Mouse (Mus musculus): Measurements from ENCODE around the gene Cerkl. TPM values are rescaled to one million over a fixed set of nuclear protein-coding genes. Genes with fewer than 3 reads are reported as not detected.

Cerkl gene
- total and polyA plus RNA-seq, 2 experiments from 2014 or later = 0.11 to 1.5 TPM

DNA sequence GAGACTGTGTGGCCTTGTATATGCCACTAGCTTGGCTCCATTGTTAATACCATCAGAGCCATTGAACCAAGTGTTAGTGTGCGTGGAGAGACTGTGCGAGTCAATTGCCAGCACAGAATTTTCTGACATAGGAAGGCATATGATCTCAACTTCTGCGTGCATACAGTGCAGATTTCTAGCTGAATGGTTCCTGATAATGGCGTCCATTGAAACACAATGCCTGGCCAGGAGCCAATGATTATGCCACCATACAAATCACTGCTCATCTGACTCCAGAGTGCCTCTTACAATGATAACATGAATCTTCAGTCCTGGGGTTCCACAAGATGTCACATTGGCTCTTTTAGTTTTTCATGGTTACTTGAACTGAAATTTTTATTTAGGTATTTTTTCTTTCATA lies 7.2 kb downstream of the Cerkl start:
- no peaks in the 10 kb centered on the region for H3K36me3 ChIP-seq (ENCODE audit: insufficient read depth, low read length)
- WGBS = 72% methylated on average over 4 of the region's 4 CpGs
- no peak overlapping the region for H3K4me2 ChIP-seq (ENCODE audit: low read depth, low read length, poor library complexity, severe bottlenecking)
- no peak overlapping the region for H3K27ac ChIP-seq (ENCODE audit: low read depth, low read length)
- H3K4me3 ChIP-seq (ENCODE audit: low read depth, low read length) = no peak overlapping the region
- peaks cover 5% of the 10 kb centered on the region; the same call in 1 of the 2 replicates for H3K27me3 ChIP-seq (ENCODE audit: insufficient read depth, low read length)
- no peak overlapping the region for H3K9ac ChIP-seq (replicated peaks; ENCODE audit: low read length, poor library complexity, severe bottlenecking)
- no peaks in the 10 kb centered on the region for H3K4me1 ChIP-seq (ENCODE audit: insufficient read depth, low read length)
- TF ChIP-seq CTCF (IDR thresholded peaks at IDR 0.05) = no peak
- DNase-seq (ENCODE audit: low spot score) (peak; percentile 82), ATAC-seq (ENCODE audit: low FRiP score) (no peak)
- H3K9me3 ChIP-seq (ENCODE audit: low read length) = no peaks in the 10 kb centered on the region

DNA sequence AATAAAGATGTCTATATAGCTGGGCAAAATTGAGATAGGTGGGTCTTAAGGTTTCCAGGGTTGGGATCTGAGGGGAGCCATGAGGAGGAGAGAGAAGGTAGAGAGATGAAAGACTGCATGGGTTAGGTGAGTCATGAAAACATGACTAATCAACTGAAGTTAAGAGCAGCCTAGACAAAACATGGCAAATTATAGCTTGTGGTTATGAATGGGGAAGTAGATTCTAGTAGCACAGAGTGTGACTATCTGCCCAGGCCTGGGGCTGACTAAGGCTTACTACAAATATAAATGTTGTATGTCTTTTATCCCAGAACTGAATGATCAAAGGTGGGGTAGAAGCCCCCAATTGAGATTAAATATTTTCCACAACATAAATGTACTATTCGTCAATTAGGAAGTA lies 9.4 kb downstream of the Cerkl start:
- Histone ChIP-seq H3K36me3 (ENCODE audit: insufficient read depth, low read length) (no peaks in the 10 kb centered on the region), H3K4me2 (ENCODE audit: low read depth, low read length, poor library complexity, severe bottlenecking) (no peak overlapping the region), H3K4me3 (ENCODE audit: low read depth, low read length) (no peak overlapping the region), H3K9ac (replicated peaks; ENCODE audit: low read length, poor library complexity, severe bottlenecking) (no peak overlapping the region), H3K9me3 (ENCODE audit: low read length) (no peaks in the 10 kb centered on the region), H3K4me1 (ENCODE audit: insufficient read depth, low read length) (no peaks in the 10 kb centered on the region), H3K27ac (ENCODE audit: low read depth, low read length) (no peak overlapping the region), H3K27me3 (ENCODE audit: insufficient read depth, low read length) (0 out of 2 replicates have a peak, but pooled peaks cover 3% of the 10 kb centered on the region)
- 72% methylated on average over 1 of the region's 1 CpGs for WGBS
- ATAC-seq (ENCODE audit: low FRiP score) (no peak), DNase-seq (ENCODE audit: low spot score) (no peak)
- TF ChIP-seq CTCF (IDR thresholded peaks at IDR 0.05) = no peak

DNA sequence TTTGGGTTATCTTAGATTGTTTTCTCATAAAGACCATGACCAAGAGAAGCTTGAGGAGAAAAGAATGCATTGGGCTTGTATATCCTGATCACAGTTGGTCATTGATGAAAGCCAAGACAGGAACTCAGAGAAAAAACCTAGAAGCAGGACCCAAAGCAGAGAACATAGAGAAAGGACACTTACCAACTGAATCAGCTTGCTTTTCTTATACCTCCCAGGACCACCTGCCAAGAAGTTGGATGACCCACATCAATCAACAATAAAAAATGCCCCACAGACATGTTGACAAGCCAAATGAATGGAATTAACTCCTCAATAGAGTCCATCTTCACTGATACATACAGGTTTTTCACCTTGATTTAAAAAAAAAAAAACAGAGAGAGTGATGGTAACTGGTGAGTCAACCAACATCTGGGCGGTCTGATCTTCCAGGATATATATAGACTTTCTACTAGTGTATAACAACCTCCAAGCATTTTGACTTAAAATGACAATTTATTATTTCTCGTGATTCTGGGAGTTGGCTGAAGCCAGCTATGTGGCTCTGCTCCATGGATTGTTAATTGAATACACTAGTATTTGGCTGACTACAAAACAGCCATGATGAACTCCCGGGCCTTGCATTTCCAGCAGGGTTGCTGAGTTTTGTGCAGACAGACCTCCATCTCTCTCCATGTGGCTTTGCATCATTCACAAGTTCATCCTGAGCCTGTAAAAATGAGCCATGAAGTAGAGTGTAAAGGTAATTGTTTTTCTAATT lies 12.5 kb downstream of the Cerkl start:
- no peak for TF ChIP-seq CTCF (IDR thresholded peaks at IDR 0.05)

DNA sequence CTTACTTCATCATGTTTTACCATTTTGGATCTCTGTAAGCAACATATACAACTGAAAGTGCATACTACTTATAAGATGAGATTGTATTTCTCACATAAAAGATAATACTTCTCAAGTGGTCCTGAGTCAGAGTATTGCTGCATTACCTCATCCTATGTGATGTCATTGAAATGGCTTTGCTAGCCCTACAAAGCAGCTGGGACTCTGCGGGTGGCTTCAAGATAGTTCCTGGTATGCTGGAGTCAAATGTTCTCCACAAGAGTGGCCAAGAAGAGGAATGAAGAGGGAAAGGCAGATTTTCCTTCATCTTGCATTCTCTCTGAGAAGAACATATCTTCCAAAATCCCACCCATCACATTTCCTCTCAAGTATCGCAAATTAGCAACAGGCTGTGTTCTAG lies 13.2 kb downstream of the Cerkl start:
- no peak overlapping the region for H3K4me3 ChIP-seq (ENCODE audit: low read depth, low read length)
- H3K9me3 ChIP-seq (ENCODE audit: low read length) = no peaks in the 10 kb centered on the region
- no peak for DNase-seq (ENCODE audit: low spot score)
- H3K27ac ChIP-seq (ENCODE audit: low read depth, low read length) = no peak overlapping the region
- TF ChIP-seq CTCF (IDR thresholded peaks at IDR 0.05) = no peak
- no peaks in the 10 kb centered on the region for H3K36me3 ChIP-seq (ENCODE audit: insufficient read depth, low read length)
- H3K27me3 ChIP-seq (ENCODE audit: insufficient read depth, low read length) = no peaks in the 10 kb centered on the region
- WGBS = 96% methylated on average over 2 of the region's 2 CpGs
- H3K4me2 ChIP-seq (ENCODE audit: low read depth, low read length, poor library complexity, severe bottlenecking) = no peak overlapping the region
- no peaks in the 10 kb centered on the region for H3K4me1 ChIP-seq (ENCODE audit: insufficient read depth, low read length)
- no peak for ATAC-seq (ENCODE audit: low FRiP score)
- no peak overlapping the region for H3K9ac ChIP-seq (replicated peaks; ENCODE audit: low read length, poor library complexity, severe bottlenecking)

More for the DNA sequence above, 12.5 kb downstream of the Cerkl start:
- Histone ChIP-seq H3K9me3 (ENCODE audit: low read length) (no peaks in the 10 kb centered on the region), H3K27ac (ENCODE audit: low read depth, low read length) (no peak overlapping the region), H3K36me3 (ENCODE audit: insufficient read depth, low read length) (no peaks in the 10 kb centered on the region), H3K27me3 (ENCODE audit: insufficient read depth, low read length) (no peaks in the 10 kb centered on the region), H3K4me1 (ENCODE audit: insufficient read depth, low read length) (no peaks in the 10 kb centered on the region), H3K9ac (replicated peaks; ENCODE audit: low read length, poor library complexity, severe bottlenecking) (no peak overlapping the region), H3K4me2 (ENCODE audit: low read depth, low read length, poor library complexity, severe bottlenecking) (no peak overlapping the region), H3K4me3 (ENCODE audit: low read depth, low read length) (no peak overlapping the region)
- DNase-seq (ENCODE audit: low spot score) (no peak), ATAC-seq (ENCODE audit: low FRiP score) (no peak)
- 89% methylated on average over 3 of the region's 3 CpGs for WGBS

DNA sequence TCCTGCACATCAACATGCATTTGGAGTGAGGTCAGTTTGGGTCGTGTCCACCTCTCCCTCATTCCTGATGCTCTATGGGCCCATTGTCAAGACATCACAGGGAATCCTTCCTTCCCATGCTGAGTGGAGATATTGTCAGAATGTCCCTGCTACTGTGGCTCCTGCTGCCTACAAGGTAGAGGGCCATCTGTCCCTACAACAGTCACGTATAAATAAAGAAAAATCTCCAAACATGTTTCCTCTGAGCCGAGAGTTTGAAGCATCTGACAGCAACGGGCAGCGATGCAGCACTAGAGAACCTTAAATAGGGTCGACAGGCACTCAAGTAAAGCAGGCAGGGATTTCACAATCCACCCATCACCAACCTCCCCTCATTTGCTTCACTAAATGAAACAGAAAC lies 13.7 kb downstream of the Cerkl start:
- Histone ChIP-seq H3K9ac (replicated peaks; ENCODE audit: low read length, poor library complexity, severe bottlenecking) (no peak overlapping the region), H3K4me1 (ENCODE audit: insufficient read depth, low read length) (no peaks in the 10 kb centered on the region), H3K27ac (ENCODE audit: low read depth, low read length) (no peak overlapping the region), H3K4me2 (ENCODE audit: low read depth, low read length, poor library complexity, severe bottlenecking) (no peak overlapping the region), H3K4me3 (ENCODE audit: low read depth, low read length) (no peak overlapping the region), H3K27me3 (ENCODE audit: insufficient read depth, low read length) (no peaks in the 10 kb centered on the region), H3K9me3 (ENCODE audit: low read length) (no peaks in the 10 kb centered on the region), H3K36me3 (ENCODE audit: insufficient read depth, low read length) (no peaks in the 10 kb centered on the region)
- 82% methylated on average over 6 of the region's 6 CpGs for WGBS
- ATAC-seq (ENCODE audit: low FRiP score) (no peak), DNase-seq (ENCODE audit: low spot score) (no peak)
- TF ChIP-seq CTCF (IDR thresholded peaks at IDR 0.05) = no peak

DNA sequence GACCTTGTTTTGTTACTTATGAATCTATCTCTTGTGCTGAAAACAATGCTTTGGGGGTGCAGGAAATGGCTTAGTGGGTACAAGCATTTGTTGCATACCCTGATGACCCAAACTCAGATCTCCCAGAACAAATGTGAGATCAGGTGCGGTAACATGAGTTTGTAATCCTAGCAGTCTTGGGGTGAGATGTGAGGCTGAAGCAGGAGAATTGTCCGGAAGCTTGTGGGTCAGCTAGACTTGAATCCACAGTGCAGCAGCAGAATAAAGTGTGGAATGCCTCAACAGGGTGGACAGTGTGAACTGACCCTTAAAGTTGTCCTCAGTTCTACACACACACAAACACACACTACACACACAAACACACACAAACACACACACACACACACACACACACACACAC lies 14.4 kb downstream of the Cerkl start:
- H3K4me3 ChIP-seq (ENCODE audit: low read depth, low read length) = no peak overlapping the region
- 90% methylated on average over 2 of the region's 2 CpGs for WGBS
- no peaks in the 10 kb centered on the region for H3K4me1 ChIP-seq (ENCODE audit: insufficient read depth, low read length)
- ATAC-seq (ENCODE audit: low FRiP score) (no peak), DNase-seq (ENCODE audit: low spot score) (no peak)
- H3K27me3 ChIP-seq (ENCODE audit: insufficient read depth, low read length) = no peaks in the 10 kb centered on the region
- no peaks in the 10 kb centered on the region for H3K36me3 ChIP-seq (ENCODE audit: insufficient read depth, low read length)
- no peak overlapping the region for H3K9ac ChIP-seq (replicated peaks; ENCODE audit: low read length, poor library complexity, severe bottlenecking)
- H3K9me3 ChIP-seq (ENCODE audit: low read length) = no peaks in the 10 kb centered on the region
- no peak overlapping the region for H3K4me2 ChIP-seq (ENCODE audit: low read depth, low read length, poor library complexity, severe bottlenecking)
- no peak overlapping the region for H3K27ac ChIP-seq (ENCODE audit: low read depth, low read length)
- no peak for TF ChIP-seq CTCF (IDR thresholded peaks at IDR 0.05)
